Mouse (Mus musculus) heart, postnatal 36 days (tissue): ENCODE data around the gene Ly6g5b. TPM values are rescaled to one million over a fixed set of nuclear protein-coding genes. Genes with fewer than 3 reads are reported as not detected.

Source experiments
- total RNA-seq, 2 experiments: library from RNA; stranded (reverse); gene quantifications; 2 replicates each; pipeline ENCODE4 v1.2.3; 2021

Ly6g5b gene
- total RNA-seq, 2 experiments from 2014 or later, result not detected

Other genes starting within 250 kb of the Ly6g5b start
- 1 to 10 TPM; 7.5 to 7.7 TPM for gene Zbtb12, start 235.9 kb downstream of the Ly6g5b start, total RNA-seq
- not detected for gene Gm20547, start 233.4 kb downstream of the Ly6g5b start, total RNA-seq
- 1 to 10 TPM; 3.1 to 4.4 TPM for gene C2, start 217.2 kb downstream of the Ly6g5b start, total RNA-seq
- 10 to 100 TPM; 44.6 to 49.8 TPM for gene Ehmt2, start 217.0 kb downstream of the Ly6g5b start, total RNA-seq
- gene Slc44a4, start 201.0 kb downstream of the Ly6g5b start, total RNA-seq, result not detected
- gene Neu1, start 184.2 kb downstream of the Ly6g5b start, total RNA-seq, result 10 to 100 TPM; 13.2 to 16.5 TPM
- 1 to 10 TPM; 2.8 to 4.5 TPM for gene Hspa1b, start 156.2 kb downstream of the Ly6g5b start, total RNA-seq
- gene Gm20481, start 145.5 kb downstream of the Ly6g5b start, total RNA-seq, result not detected
- 1 to 10 TPM; 4.2 to 4.6 TPM for gene Hspa1a, start 143.3 kb downstream of the Ly6g5b start, total RNA-seq
- 1 to 10 TPM; 7.8 to 9.2 TPM for gene Hspa1l, start 142.7 kb downstream of the Ly6g5b start, total RNA-seq
- 10 to 100 TPM; 16.0 to 17.4 TPM for gene Lsm2, start 133.6 kb downstream of the Ly6g5b start, total RNA-seq
- gene Vars, start 114.4 kb downstream of the Ly6g5b start, total RNA-seq, result 10 to 100 TPM; 26.7 to 27.4 TPM
- gene Vwa7, start 98.8 kb downstream of the Ly6g5b start, total RNA-seq, result 1 to 10 TPM; 8.4 to 9.3 TPM
- not detected for gene Sapcd1, start 87.4 kb downstream of the Ly6g5b start, total RNA-seq
- gene Msh5, start 68.7 kb downstream of the Ly6g5b start, total RNA-seq, result under 1 TPM; 0.25 to 0.70 TPM
- gene Clic1, start 65.5 kb downstream of the Ly6g5b start, total RNA-seq, result 10 to 100 TPM; 41.7 to 44.0 TPM
- 10 to 100 TPM; 27.5 to 27.6 TPM for gene Ddah2, start 56.4 kb downstream of the Ly6g5b start, total RNA-seq
- gene Ly6g6c, start 50.0 kb downstream of the Ly6g5b start, total RNA-seq, result under 1 TPM in 1 of 2 experiments, not detected in 1; 0.56 TPM
- gene Mpig6b, start 49.2 kb downstream of the Ly6g5b start, total RNA-seq, result under 1 TPM; 0.42 to 0.49 TPM
- not detected for gene Ly6g6e, start 38.5 kb downstream of the Ly6g5b start, total RNA-seq
- under 1 TPM; 0.70 to 0.80 TPM for gene Ly6g6d, start 37.4 kb downstream of the Ly6g5b start, total RNA-seq
- not detected for gene Ly6g6f, start 29.8 kb downstream of the Ly6g5b start, total RNA-seq
- 10 to 100 TPM; 54.6 to 61.1 TPM for gene Abhd16a, start 26.2 kb downstream of the Ly6g5b start, total RNA-seq
- not detected for gene Ly6g5c, start 7.1 kb downstream of the Ly6g5b start, total RNA-seq
- gene Gpank1, start 6.0 kb upstream of the Ly6g5b start, total RNA-seq, result 1 to 10 TPM; 8.0 to 9.6 TPM
- gene Csnk2b, start 6.6 kb upstream of the Ly6g5b start, total RNA-seq, result 100 to 1,000 TPM; 163 to 164 TPM
- 10 to 100 TPM; 25.7 to 26.4 TPM for gene D17H6S53E, start 10.9 kb upstream of the Ly6g5b start, total RNA-seq
- not detected for gene Apom, start 16.6 kb upstream of the Ly6g5b start, total RNA-seq
- 100 to 1,000 TPM; 243 to 268 TPM for gene Bag6, start 19.8 kb upstream of the Ly6g5b start, total RNA-seq
- gene Prrc2a, start 49.5 kb upstream of the Ly6g5b start, total RNA-seq, result 100 to 1,000 TPM; 122 to 127 TPM
- 1 to 10 TPM; 2.0 to 6.2 TPM for gene Aif1, start 60.6 kb upstream of the Ly6g5b start, total RNA-seq
- 1 to 10 TPM; 3.3 to 3.7 TPM for gene Lst1, start 73.0 kb upstream of the Ly6g5b start, total RNA-seq
- gene Ltb, start 79.0 kb upstream of the Ly6g5b start, total RNA-seq, result 1 to 10 TPM; 1.0 to 1.6 TPM
- gene Tnf, start 86.6 kb upstream of the Ly6g5b start, total RNA-seq, result under 1 TPM; 0.53 to 0.57 TPM
- under 1 TPM in 1 of 2 experiments, not detected in 1; 0.19 TPM for gene Lta, start 89.9 kb upstream of the Ly6g5b start, total RNA-seq
- gene Gm16181, start 105.4 kb upstream of the Ly6g5b start, total RNA-seq, result not detected
- 1 to 10 TPM; 2.0 to 2.6 TPM for gene Atp6v1g2, start 118.2 kb upstream of the Ly6g5b start, total RNA-seq
- gene Nfkbil1, start 120.4 kb upstream of the Ly6g5b start, total RNA-seq, result 1 to 10 TPM; 8.0 to 8.5 TPM
- gene Ddx39b, start 126.3 kb upstream of the Ly6g5b start, total RNA-seq, result 10 to 100 TPM; 83.3 to 97.3 TPM
- gene H2-D1, start 147.3 kb upstream of the Ly6g5b start, total RNA-seq, result 100 to 1,000 TPM in 1 of 2 experiments, 10 to 100 TPM in 1; 87.6 to 133 TPM
- 1 to 10 TPM; 1.1 to 1.4 TPM for gene H2-Q1, start 205.0 kb upstream of the Ly6g5b start, total RNA-seq
- 1 to 10 TPM in 1 of 2 experiments, under 1 TPM in 1; 0.64 to 1.4 TPM for gene H2-Q2, start 226.8 kb upstream of the Ly6g5b start, total RNA-seq